Mouse (Mus musculus) stomach, postnatal 0 days (tissue): ENCODE measurements around the gene Hoxb13.

ENCODE experiments used
- CTCF ChIP-seq: IDR thresholded peaks from 2 replicates; pipeline ENCODE4 v1.5.1; 2016; ENCODE audit warnings: antibody characterized with exemption, low read depth, mild to moderate bottlenecking, moderate library complexity
- EP300 ChIP-seq: optimal IDR thresholded peaks from 2 replicates; pipeline ENCODE3; 2016; ENCODE audit warnings: antibody characterized with exemption

GRCm38 (mm10) chr11:96203182-96203788, 9.2 kb downstream of the Hoxb13 start:
- TF ChIP-seq CTCF (no peak), EP300 (no peak)
